Mouse (Mus musculus) heart, postnatal 4 days (tissue): ENCODE results near the gene Nsmce1. TPM values are rescaled to one million over a fixed set of nuclear protein-coding genes. Genes with fewer than 3 reads are reported as not detected.

Experiments
- DNase-seq: peaks from one replicate; pipeline ENCODE4 v3.0.0; 2021
- total RNA-seq, 2 experiments: library from RNA; stranded (reverse); gene quantifications; 2 replicates each; pipeline ENCODE4 v1.2.3; 2021

Nsmce1 gene
- total RNA-seq, 2 experiments from 2014 or later, result 43.3 to 46.1 TPM

DNA sequence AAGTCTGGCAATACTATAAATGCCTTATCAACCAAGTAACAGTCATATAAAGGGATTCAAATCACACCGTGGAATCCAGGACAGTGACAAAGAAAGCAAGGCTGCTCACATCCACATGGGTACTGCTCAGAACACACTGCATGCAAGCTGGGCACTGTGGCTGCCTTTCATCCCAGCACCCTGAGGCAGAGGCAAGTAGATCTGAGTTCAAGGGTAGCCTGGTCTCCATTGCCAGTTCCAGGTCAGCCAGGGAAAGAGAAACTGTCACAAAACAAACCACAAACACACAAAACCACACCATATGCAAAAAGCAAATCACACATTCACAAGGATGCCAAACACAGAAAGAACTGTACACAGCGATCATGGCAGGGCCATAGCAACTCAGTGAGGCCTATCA lies 1.8 kb downstream of the Nsmce1 start:
- DNase-seq, result no peak

DNA sequence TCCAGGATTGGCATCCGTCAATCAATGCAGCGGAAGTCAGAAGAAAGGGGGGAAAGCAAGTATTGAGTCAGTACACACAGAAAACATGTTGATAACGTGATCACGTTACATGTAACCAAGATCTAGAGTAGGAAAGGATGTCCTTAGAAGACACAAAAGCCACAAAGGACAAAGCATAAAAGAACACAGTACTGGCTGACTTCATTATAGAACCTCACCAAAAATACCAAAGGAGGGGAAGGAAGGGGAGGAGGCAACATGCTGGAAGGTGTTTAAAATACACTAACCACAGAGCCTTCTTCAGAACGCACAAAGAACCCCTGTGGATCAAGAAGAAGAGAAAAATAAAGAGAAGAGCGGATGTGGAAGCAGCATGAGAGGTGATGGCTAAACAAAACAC lies 2.7 kb downstream of the Nsmce1 start:
- DNase-seq, result no peak

GRCm38 (mm10) chr7:125487126-125487525 lies 4.3 kb downstream of the Nsmce1 start:
- DNase-seq, result no peak

DNA sequence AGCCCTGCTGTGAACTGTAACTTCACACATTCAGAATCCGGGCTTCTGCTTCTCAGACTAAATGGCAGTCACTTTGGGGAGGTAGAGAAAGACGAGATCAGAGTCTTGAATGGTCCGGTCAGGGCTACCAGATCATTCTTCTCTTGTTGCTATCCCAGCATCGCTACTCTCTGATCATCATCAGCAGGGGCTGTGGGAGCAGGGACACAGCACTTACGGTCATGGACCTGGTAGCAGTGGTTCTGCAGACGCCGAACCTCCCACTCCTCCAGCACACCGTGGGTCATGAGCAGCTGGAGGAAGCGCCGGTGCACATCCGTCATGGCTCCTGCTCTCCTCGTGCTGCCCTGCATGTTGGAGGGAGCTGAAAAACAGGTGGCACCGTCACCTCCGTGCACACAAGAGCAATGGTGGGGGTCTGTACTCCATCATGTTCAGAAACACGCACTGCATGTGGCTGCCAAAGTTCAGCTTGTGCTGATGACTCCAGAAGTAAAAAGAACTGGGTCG lies 5.2 kb downstream of the Nsmce1 start:
- DNase-seq, result no peak

GRCm38 (mm10) chr7:125484791-125485190 lies 6.6 kb downstream of the Nsmce1 start:
- no peak for DNase-seq

GRCm38 (mm10) chr7:125482886-125483285 lies 8.5 kb downstream of the Nsmce1 start:
- DNase-seq, result no peak

DNA sequence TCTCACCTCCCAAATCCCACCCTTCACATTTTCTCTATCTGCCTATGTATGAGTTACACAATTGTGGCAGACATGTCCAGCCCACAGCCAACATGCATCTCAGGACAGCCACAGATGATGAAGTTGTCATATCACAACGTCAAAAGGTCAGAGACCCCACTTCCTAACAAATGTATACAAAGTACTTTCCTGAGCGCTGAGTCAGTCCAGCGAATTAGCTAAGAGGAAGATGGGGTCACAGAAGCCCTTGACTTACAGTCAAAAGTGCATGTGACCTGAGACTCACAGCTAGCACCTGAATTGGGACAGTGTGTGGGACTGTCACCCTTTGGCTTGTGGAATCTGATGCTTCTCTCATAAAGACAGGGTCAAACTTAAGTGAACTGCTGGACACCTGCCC lies 9.1 kb downstream of the Nsmce1 start:
- no peak for DNase-seq

GRCm38 (mm10) chr7:125480518-125480917 lies 10.9 kb downstream of the Nsmce1 start:
- no peak for DNase-seq

GRCm38 (mm10) chr7:125478391-125478984 lies 12.9 kb downstream of the Nsmce1 start:
- DNase-seq, result peak; percentile 40

GRCm38 (mm10) chr7:125475601-125476251 lies 15.7 kb downstream of the Nsmce1 start:
- peak; percentile 61 for DNase-seq

GRCm38 (mm10) chr7:125474535-125474934 lies 16.9 kb downstream of the Nsmce1 start:
- no peak for DNase-seq

DNA sequence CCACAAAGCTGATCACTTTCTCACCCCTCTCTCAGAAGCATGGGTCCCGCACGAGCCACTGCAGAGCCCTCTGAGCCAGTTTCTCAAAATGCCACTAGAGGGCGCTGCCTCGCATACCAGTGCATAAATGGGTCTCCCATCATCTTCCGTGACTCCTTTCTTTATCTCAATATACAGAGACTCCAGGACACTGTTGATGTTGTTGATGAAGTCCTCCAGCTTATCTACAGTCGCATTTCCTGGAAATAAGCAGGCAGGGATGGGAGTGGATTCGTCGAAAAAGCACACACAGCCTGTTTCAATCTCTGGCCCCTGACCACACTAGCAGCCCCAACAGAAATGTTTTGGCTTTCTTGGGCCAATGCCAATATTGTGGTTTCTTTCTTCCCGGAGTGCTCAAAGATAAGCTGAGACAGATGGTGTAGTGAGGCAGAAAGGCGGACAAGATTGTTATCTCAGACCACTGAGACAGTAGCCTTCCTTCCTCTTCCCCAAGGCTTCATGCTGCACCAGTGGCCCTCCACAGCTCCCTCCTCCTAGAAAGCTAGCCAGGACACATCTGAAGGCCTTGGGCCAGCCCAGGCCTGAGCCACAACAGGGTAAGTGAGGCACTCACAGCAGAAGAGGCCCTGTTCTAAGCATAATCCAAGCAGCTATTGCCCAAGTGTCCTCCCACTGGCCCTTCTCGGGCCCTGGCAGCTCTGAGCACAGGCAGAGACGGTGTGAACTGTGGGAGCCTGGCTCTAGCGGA lies 19.2 kb downstream of the Nsmce1 start:
- DNase-seq, result peak; percentile 85

GRCm38 (mm10) chr7:125470901-125471300 lies 20.5 kb downstream of the Nsmce1 start:
- DNase-seq, result no peak

GRCm38 (mm10) chr7:125469937-125470336 lies 21.5 kb downstream of the Nsmce1 start:
- peak; percentile 85 for DNase-seq

DNA sequence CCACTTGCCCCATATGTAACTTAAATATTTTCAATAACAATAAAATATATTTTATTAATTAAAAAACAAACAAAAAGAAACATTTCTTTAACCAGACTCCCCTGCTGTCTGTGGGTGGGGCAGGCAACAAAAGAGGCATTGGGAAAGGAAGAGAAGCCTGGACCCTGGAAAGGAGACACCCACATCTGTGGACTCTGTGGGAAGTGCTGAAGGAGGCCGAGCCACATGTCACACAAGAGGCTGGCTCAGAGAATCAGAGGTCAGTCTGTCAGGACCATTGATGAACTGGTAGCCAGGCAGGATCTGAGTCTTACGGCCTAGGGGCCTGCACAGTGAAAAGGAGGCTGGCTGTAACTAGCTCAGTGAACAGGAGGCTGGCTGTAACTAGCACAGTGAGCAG lies 29.2 kb downstream of the Nsmce1 start:
- DNase-seq, result no peak

DNA sequence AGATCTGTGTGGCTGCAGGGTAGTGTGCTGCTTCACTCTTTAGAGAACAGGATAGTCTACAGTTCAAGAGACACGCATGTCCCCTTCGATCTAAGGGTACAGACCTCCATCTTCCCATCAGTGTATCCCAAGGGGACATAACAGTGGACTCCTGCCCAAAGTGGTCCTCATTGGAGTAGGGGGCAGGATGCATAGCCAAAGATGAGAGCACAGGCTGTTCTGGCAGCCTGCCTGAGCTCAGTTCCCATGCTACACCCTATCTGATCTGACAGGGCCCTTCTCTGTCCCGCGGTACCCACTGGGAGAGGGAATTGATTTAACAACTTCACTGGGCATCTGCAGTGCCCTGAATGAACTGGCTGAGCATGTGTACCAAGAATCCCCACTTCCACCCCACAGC lies 37.7 kb downstream of the Nsmce1 start:
- no peak for DNase-seq

GRCm38 (mm10) chr7:125451078-125451477 lies 40.3 kb downstream of the Nsmce1 start:
- no peak for DNase-seq

DNA sequence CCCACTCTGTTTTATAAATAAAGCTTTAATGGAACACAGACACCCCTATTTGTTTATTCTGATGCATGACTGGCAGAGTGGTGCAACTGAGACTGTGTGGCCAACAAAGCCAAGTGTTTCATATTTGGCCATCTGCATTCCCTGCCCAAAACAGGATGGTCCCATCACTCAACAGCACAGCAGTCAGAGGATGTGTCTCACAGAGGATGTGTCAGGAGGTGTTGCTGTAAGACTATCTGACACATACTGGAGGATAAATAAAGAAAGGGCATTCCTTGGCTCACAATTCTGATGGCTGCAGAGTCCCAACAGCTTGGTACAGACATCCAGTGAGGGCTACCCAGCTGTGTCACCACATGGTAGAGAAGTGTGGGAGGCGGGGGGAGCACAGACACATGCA lies 40.7 kb downstream of the Nsmce1 start:
- DNase-seq, result no peak

DNA sequence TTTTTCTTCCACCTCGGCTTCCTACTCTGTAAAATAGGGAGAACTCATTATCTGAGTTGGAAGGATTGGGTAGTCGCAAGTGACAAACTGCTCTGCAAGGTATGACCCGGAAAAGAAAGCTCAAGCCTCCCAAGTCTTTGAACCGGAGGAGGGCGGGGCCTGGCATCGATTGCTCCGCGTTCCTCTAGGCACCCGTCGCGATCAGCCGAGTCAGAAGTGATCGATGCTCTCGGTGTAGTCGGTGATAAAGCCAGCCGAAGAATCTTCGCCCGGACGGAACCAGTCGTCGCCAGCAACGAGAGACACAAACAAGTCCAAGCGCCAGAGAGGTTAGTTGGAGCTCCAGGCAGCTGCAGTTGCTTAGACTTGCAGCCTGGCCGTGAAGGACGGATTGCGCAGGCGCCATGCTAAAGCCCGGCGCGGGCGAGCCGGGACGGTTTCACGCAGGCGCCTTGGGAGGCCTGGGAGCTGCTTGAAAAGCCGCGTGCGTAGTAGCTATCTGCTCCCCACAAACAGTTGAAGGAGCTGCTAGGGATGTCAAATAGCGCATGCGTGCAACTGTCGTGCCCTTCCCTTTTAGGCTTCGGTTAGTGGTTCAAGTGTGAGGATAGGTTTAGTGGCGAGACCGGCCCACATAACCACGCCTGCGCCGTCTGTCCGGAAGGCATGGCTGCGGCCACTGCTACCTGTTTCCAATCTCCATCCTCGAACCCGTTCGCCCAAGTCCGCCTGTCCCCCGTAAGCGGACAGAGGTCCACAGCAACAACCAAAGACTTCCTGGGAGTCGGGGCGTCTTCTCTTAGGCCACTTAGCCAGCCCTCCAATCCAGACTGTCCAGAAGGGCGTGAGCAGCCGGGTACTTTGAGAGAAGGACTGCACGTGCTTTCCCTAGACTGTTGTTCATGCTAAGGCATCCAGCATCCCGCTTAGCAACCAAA lies 46.7 kb downstream of the Nsmce1 start, which contains the start of gene Kdm8:
Gene Kdm8 (plus strand): TSS at position 213 of the 938 bp plus-strand sequence.
- peak; percentile 94 for DNase-seq

- no peak for DNase-seq
Observed at GRCm38 (mm10) chr7:125444076-125444463, 47.3 kb downstream of the Nsmce1 start.

GRCm38 (mm10) chr7:125442323-125442722 lies 49.1 kb downstream of the Nsmce1 start:
- no peak for DNase-seq

DNA sequence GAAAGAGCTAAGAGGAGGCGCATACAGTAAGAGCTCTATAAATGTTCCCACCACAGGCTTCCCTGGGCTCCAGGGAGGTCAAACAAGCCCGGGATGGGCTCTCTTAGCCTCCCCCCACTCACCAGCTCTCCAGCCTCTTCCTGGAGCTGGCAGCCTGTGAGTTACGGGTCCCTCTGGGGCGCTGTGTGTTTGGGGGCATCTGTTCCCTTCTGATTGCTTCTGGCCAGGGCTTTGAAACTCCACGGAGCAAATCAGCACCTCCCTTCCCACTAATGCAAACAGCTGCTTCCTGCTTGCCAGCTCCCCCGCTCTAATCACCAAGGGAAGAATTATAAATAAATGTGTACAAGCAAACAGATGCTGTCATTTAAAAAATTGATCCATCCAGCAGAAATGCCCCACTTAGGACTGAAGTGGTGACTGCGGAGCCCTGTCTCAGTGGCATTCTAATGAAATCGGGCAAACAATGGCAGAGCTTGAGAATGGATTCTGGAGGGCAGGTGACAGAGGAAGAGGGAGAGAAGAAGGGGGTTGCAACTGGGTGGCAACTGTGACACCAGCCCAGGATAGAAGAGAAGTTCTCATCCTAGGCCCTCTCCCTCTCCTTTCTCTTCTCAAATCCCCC lies 56.6 kb downstream of the Nsmce1 start:
- DNase-seq, result no peak
